Mouse (Mus musculus): ENCODE measurements around the gene Cdk6.

- TF ChIP-seq CTCF (IDR thresholded peaks at IDR 0.05; ENCODE audit: borderline replicate concordance, extremely low read depth, insufficient read depth, insufficient read length) (no peak), POLR2A (IDR thresholded peaks at IDR 0.05; ENCODE audit: borderline replicate concordance, extremely low read depth, insufficient read depth, insufficient read length, poor library complexity, severe bottlenecking) (no peak)
Observed at GRCm38 (mm10) chr5:3324116-3324515, 17.2 kb upstream of the Cdk6 start.
